Mouse (Mus musculus) hindbrain, postnatal 0 days (tissue): Measurements from ENCODE around the gene Trub2. TPM values are rescaled to one million over a fixed set of nuclear protein-coding genes. Genes with fewer than 3 reads are reported as not detected.
A peak's percentile ranks its signal among the peaks of the same experiment; 100 is the strongest.

Experiments used
- ATAC-seq: fragments of 200-750 bp; cut with Nextera tagmentation; 2 replicates; pipeline ENCODE4 v1.8.0; 2017; ENCODE audit warnings: mild to moderate bottlenecking, moderate TSS enrichment, moderate library complexity
- DNase-seq: peaks from one replicate; pipeline ENCODE4 v3.0.0-alpha.2; 2015; ENCODE audit warnings: low spot score
- H3K27ac ChIP-seq: fragments of 300-500 bp; sonication (generic); 2 replicates; pipeline ENCODE4 v1.5.1; 2014; ENCODE audit warnings: mild to moderate bottlenecking
- H3K27me3 ChIP-seq: fragments of 300-500 bp; sonication (generic); 2 replicates; pipeline ENCODE4 v1.6.1; 2014; ENCODE audit warnings: low read length, mixed read lengths; ENCODE audit not compliant: insufficient read depth
- H3K36me3 ChIP-seq: fragments of 300-500 bp; sonication (generic); 2 replicates; pipeline ENCODE4 v1.6.1; 2014; ENCODE audit warnings: low read length, mixed read lengths; ENCODE audit not compliant: insufficient read depth
- H3K4me1 ChIP-seq: fragments of 300-500 bp; sonication (generic); 2 replicates; pipeline ENCODE4 v1.6.1; 2014; ENCODE audit warnings: antibody characterized with exemption, low read length, mixed read lengths; ENCODE audit not compliant: insufficient read depth
- H3K4me2 ChIP-seq: fragments of 300-500 bp; sonication (generic); 2 replicates; pipeline ENCODE4 v1.6.1; 2014; ENCODE audit warnings: low read depth, mild to moderate bottlenecking, low read length, moderate library complexity, mixed read lengths
- H3K4me3 ChIP-seq: fragments of 300-500 bp; sonication (generic); 2 replicates; pipeline ENCODE4 v1.5.1; 2014; ENCODE audit warnings: low read length
- H3K9ac ChIP-seq: fragments of 300-500 bp; sonication (generic); replicated peaks from 2 replicates; pipeline ENCODE4 v1.6.1; 2014; ENCODE audit warnings: mild to moderate bottlenecking, low read length, moderate library complexity, mixed read lengths
- H3K9me3 ChIP-seq: fragments of 300-500 bp; sonication (generic); 2 replicates; pipeline ENCODE4 v1.6.1; 2016; ENCODE audit warnings: low read length, mixed read lengths
- CTCF ChIP-seq: IDR thresholded peaks from 2 replicates; pipeline ENCODE4 v1.5.1; 2016; ENCODE audit warnings: antibody characterized with exemption, control low read depth, low read depth
- whole genome bisulfite sequencing: fragments of 180-500 bp; shearing (Covaris S2); extraction: QIAGEN DNeasy Blood & Tissue Kit; methylation state at CpG from one replicate; pipeline ENCODE4 v1.1.7; 2014; 5-methylcytosine and 5-hydroxymethylcytosine counted together
- polyA plus RNA-seq: library from polyadenylated mRNA; unstranded; fragments of >200 nt; fragmentation: Nextera tagmentation; extraction: Ambion mirVana; gene quantifications from 2 replicates; pipeline ENCODE4 v1.2.1, GENCODE M21; 2015
- total RNA-seq: library from RNA; depleted of rRNA; stranded (reverse); fragments of >200 nt; gene quantifications from 2 replicates; pipeline ENCODE4 v1.2.3, GENCODE M21; 2014

Gene Trub2
- total and polyA plus RNA-seq, 2 experiments from 2014 or later: 32.5 to 49.9 TPM

GRCm38 (mm10) chr2:29731545-29731944, 56.8 kb downstream of the Trub2 start:
- no peak overlapping the region for H3K4me3 ChIP-seq
- 73% methylated on average over 3 of the region's 3 CpGs for WGBS
- H3K4me1 ChIP-seq: no peaks in the 10 kb centered on the region
- no peak overlapping the region for H3K27ac ChIP-seq
- no peak overlapping the region for H3K9ac ChIP-seq
- peaks cover 78% of the 10 kb centered on the region for H3K36me3 ChIP-seq
- no peak overlapping the region for H3K4me2 ChIP-seq
- peak; percentile 56 for TF ChIP-seq CTCF
- no peaks in the 10 kb centered on the region for H3K9me3 ChIP-seq
- no peak for ATAC-seq
- no peaks in the 10 kb centered on the region for H3K27me3 ChIP-seq
- peak; percentile 24 for DNase-seq

- H3K4me3 ChIP-seq: no peak overlapping the region
- TF ChIP-seq CTCF: no peak
- H3K36me3 ChIP-seq: peaks cover 80% of the 10 kb centered on the region
- no peak overlapping the region for H3K9ac ChIP-seq
- no peak for DNase-seq
- H3K27me3 ChIP-seq: no peaks in the 10 kb centered on the region
- ATAC-seq: no peak
- no peaks in the 10 kb centered on the region for H3K9me3 ChIP-seq
- 49% methylated on average over 2 of the region's 2 CpGs for WGBS
- no peak overlapping the region for H3K4me2 ChIP-seq
- H3K27ac ChIP-seq: no peak overlapping the region
- no peaks in the 10 kb centered on the region for H3K4me1 ChIP-seq
Observed at GRCm38 (mm10) chr2:29729500-29729899, 58.8 kb downstream of the Trub2 start.

DNA sequence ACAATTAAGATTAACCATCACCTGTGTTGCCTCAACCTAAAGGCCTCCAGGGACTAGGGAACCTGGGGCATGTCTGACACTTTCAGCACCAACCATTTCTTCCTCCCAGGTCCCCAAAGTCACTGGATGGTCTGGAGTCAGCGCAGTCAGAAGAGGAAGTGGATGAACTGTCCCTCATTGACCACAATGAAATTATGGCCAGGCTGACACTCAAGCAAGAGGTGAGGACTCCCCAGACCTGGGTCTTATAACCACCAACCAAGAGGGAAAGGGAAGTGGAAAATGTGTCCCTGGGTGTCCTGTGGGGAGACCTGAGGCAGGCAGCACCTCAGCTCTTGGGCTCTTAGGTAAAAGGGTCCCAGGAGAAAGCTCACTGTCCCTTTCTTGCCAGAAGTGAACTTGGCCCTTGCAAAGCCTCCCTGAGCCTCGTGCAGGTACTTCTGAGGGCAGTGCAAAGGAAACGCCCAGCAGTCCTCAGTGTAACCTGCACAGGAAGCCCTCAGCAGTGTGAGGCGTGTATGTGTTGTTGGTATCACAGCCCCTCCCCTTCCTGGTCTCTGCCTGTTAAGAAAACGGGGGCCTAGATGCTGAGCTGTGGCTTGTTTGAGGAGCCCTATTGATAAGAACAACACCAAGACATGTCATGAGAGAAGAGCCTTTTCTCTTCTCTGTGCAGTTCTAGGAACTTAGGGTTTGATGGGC, 63.5 kb downstream of the Trub2 start:
- ATAC-seq (no peak), DNase-seq (no peak)
- no peak overlapping the region for H3K27ac ChIP-seq
- no peak for TF ChIP-seq CTCF
- no peaks in the 10 kb centered on the region for H3K4me1 ChIP-seq
- no peak overlapping the region for H3K4me3 ChIP-seq
- H3K4me2 ChIP-seq: no peak overlapping the region
- 90% methylated on average over 5 of the region's 5 CpGs for WGBS
- peaks cover 78% of the 10 kb centered on the region for H3K36me3 ChIP-seq
- no peaks in the 10 kb centered on the region for H3K27me3 ChIP-seq
- no peak overlapping the region for H3K9ac ChIP-seq
- no peaks in the 10 kb centered on the region for H3K9me3 ChIP-seq

DNA sequence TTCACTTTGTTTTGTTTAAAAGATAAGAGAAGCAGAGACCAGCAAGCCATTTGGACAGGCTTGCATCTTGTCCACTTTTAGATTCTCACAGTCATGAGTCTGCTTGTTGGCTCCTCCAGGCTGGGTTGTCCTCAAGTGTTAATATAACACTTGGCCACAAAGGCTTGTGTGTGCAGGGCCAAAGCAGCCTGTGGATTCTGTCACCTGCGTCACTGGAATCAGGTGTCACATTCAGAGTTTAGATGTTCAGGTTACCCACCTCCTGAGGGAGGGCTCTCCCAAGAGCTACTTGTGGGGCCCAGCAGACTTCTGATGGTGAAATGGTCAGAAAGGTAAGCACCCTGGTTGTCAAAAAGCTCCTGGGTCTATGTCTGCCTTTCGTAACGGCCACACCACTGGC, 65.2 kb downstream of the Trub2 start:
- no peak overlapping the region for H3K4me2 ChIP-seq
- no peak overlapping the region for H3K27ac ChIP-seq
- H3K9ac ChIP-seq: no peak overlapping the region
- ATAC-seq (no peak), DNase-seq (no peak)
- H3K4me1 ChIP-seq: no peaks in the 10 kb centered on the region
- H3K4me3 ChIP-seq: no peak overlapping the region
- peaks cover 68% of the 10 kb centered on the region for H3K36me3 ChIP-seq
- WGBS: 89% methylated on average over 3 of the region's 3 CpGs
- no peaks in the 10 kb centered on the region for H3K27me3 ChIP-seq
- H3K9me3 ChIP-seq: no peaks in the 10 kb centered on the region
- no peak for TF ChIP-seq CTCF

DNA sequence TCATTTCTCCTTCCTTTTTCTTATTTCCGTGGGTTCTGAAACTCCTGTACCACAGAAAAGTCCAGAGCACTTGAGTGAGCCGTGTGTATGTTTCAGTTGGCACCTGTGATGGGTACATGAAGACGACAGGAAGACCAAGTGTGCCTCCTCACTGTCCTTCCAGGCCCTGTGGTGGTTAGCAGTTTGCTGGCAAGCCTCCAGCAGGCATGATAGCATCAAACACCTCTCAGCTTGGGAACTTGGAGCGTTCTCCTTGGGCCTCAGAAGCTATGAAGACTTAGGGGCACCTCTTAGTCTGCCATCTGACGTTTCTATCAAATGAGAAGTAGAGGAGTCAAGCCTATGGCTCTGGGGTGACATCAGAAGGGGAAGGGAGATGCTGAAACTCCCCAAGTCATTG, 69.7 kb downstream of the Trub2 start:
- Histone ChIP-seq H3K4me3 (no peak overlapping the region), H3K27me3 (no peaks in the 10 kb centered on the region), H3K36me3 (peaks cover 41% of the 10 kb centered on the region; the same call in 1 of the 2 replicates), H3K27ac (no peak overlapping the region), H3K9me3 (no peaks in the 10 kb centered on the region), H3K4me2 (no peak overlapping the region), H3K4me1 (no peaks in the 10 kb centered on the region), H3K9ac (no peak overlapping the region)
- no peak for TF ChIP-seq CTCF
- ATAC-seq (no peak), DNase-seq (no peak)
- WGBS: 88% methylated on average over 5 of the region's 5 CpGs

GRCm38 (mm10) chr2:29716691-29717090, 71.6 kb downstream of the Trub2 start:
- Histone ChIP-seq H3K9me3 (no peaks in the 10 kb centered on the region), H3K27me3 (no peaks in the 10 kb centered on the region), H3K36me3 (peaks cover 37% of the 10 kb centered on the region; the same call in 1 of the 2 replicates), H3K27ac (peak overlapping the region; percentile 15; the same call in 1 of the 2 replicates), H3K4me1 (no peaks in the 10 kb centered on the region), H3K4me3 (no peak overlapping the region), H3K4me2 (no peak overlapping the region), H3K9ac (no peak overlapping the region)
- no peak for ATAC-seq
- no peak for DNase-seq
- TF ChIP-seq CTCF: no peak
- WGBS: 26% methylated on average over 6 of the region's 6 CpGs

DNA sequence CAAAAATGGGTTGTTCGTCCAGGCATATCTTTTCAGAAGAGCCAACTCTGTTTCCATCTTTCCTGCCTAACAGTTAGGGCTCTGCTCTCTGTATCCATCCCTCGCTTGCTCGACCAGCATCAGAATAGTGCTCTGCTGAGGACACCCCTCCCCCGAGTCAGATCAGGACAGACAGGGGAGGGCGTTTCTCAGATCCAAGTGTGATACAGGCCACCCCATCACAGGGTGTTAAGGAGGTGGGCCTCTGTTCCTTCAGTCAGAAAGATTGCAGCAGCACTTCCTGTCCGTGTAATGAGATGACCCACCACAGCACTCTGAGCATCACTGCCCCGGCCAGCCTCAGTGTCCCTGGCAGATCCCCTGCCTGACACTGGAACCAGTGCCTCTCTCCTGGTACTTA, 72.2 kb downstream of the Trub2 start:
- Histone ChIP-seq H3K27me3 (no peaks in the 10 kb centered on the region), H3K9ac (no peak overlapping the region), H3K36me3 (peaks cover 33% of the 10 kb centered on the region; the same call in 1 of the 2 replicates), H3K9me3 (no peaks in the 10 kb centered on the region), H3K27ac (peak overlapping the region; percentile 15; the same call in 1 of the 2 replicates), H3K4me3 (no peak overlapping the region), H3K4me2 (no peak overlapping the region), H3K4me1 (no peaks in the 10 kb centered on the region)
- 43% methylated on average over 7 of the region's 7 CpGs for WGBS
- TF ChIP-seq CTCF: no peak
- no peak; the same call in 1 of the 2 replicates for ATAC-seq
- no peak for DNase-seq
